Mouse (Mus musculus) hindbrain, embryonic 12.5 days (tissue): ENCODE measurements around the gene Aif1l. TPM values are rescaled to one million over a fixed set of nuclear protein-coding genes. Genes with fewer than 3 reads are reported as not detected.

Experiments
- ATAC-seq: fragments of 200-750 bp; cut with Nextera tagmentation; 2 replicates; pipeline ENCODE4 v1.8.0; 2017; ENCODE audit warnings: moderate TSS enrichment; ENCODE audit not compliant: low FRiP score
- H3K27ac ChIP-seq: fragments of 300-500 bp; sonication (generic); 2 replicates; pipeline ENCODE4 v1.5.1; 2016; ENCODE audit warnings: mild to moderate bottlenecking
- H3K27me3 ChIP-seq: fragments of 300-500 bp; sonication (generic); 2 replicates; pipeline ENCODE4 v1.6.1; 2016; ENCODE audit warnings: mild to moderate bottlenecking
- H3K36me3 ChIP-seq: fragments of 300-500 bp; sonication (generic); 2 replicates; pipeline ENCODE4 v1.6.1; 2016; ENCODE audit warnings: mild to moderate bottlenecking
- H3K4me1 ChIP-seq: fragments of 300-500 bp; sonication (generic); 2 replicates; pipeline ENCODE4 v1.6.1; 2016
- H3K4me2 ChIP-seq: fragments of 300-500 bp; sonication (generic); replicated peaks from 2 replicates; pipeline ENCODE4 v1.6.1; 2016; ENCODE audit warnings: mild to moderate bottlenecking
- H3K4me3 ChIP-seq: fragments of 300-500 bp; sonication (generic); 2 replicates; pipeline ENCODE4 v1.5.1; 2016; ENCODE audit warnings: mild to moderate bottlenecking
- H3K9ac ChIP-seq: fragments of 300-500 bp; sonication (generic); 2 replicates; pipeline ENCODE4 v1.6.1; 2016; ENCODE audit warnings: mild to moderate bottlenecking, moderate library complexity
- H3K9me3 ChIP-seq: fragments of 300-500 bp; sonication (generic); replicated peaks from 2 replicates; pipeline ENCODE4 v1.6.1; 2016; ENCODE audit warnings: mild to moderate bottlenecking
- WGBS: fragments of 180-500 bp; shearing (Covaris S2); methylation state at CpG from one replicate; pipeline ENCODE4 v1.1.7; 2016; 5-methylcytosine and 5-hydroxymethylcytosine counted together
- polyA plus RNA-seq: library from polyadenylated mRNA; unstranded; fragments of >200 nt; fragmentation: Nextera tagmentation; extraction: Ambion mirVana; gene quantifications from 2 replicates; pipeline ENCODE4 v1.2.1, GENCODE M21; 2016

The Aif1l gene
- polyA plus RNA-seq, 1 experiment from 2014 or later = 58.0 TPM

DNA sequence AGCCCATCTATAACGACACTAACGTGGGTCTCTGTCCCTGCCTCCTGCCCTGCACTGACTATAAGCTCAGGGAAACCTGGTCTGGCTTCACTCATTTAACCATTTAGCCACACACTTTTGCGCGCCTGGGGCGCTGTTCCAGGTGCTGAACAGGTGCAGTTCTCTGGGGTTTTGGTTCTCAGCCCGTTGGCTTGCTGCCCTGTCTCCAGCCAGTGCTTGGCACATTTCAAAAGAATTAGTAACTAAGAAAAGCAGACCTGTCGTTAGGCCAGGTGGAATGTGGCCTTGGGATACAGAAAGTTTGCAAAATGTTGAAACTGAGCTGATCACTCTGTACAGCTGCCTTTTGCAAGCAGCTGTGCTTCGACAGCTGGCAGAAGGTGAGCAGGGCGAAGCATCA lies 25.1 kb upstream of the Aif1l start:
- no peaks in the 10 kb centered on the region for H3K36me3 ChIP-seq
- peaks cover 6% of the 10 kb centered on the region; the same call in 1 of the 2 replicates for H3K27me3 ChIP-seq
- WGBS = 32% methylated on average over 9 of the region's 9 CpGs
- ATAC-seq = no peak
- no peak overlapping the region for H3K27ac ChIP-seq
- no peaks in the 10 kb centered on the region for H3K4me1 ChIP-seq
- H3K4me2 ChIP-seq = no peak overlapping the region
- no peak overlapping the region for H3K4me3 ChIP-seq
- no peaks in the 10 kb centered on the region for H3K9me3 ChIP-seq
- H3K9ac ChIP-seq = no peak overlapping the region

DNA sequence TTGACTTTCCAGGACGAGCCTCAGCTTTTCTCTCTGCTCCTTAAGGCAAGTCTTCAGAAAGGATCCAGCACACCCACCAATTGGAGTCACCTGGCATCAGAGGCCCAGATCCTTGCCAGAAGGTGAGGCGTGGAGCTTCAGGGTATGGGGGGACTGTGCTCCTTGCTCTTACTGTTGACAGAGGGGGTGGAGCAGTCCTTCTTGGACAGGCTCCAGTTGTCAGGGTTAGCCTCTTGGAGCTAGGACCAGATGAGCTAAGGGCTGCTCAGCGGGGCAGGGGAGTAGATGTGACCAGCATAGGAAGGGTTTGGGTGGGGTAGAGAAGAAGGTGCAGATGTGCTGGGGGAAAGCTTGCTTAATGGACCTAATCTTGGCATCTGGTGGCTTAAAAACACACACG lies 24.0 kb upstream of the Aif1l start:
- WGBS = 71% methylated on average over 4 of the region's 4 CpGs
- no peak overlapping the region for H3K27ac ChIP-seq

DNA sequence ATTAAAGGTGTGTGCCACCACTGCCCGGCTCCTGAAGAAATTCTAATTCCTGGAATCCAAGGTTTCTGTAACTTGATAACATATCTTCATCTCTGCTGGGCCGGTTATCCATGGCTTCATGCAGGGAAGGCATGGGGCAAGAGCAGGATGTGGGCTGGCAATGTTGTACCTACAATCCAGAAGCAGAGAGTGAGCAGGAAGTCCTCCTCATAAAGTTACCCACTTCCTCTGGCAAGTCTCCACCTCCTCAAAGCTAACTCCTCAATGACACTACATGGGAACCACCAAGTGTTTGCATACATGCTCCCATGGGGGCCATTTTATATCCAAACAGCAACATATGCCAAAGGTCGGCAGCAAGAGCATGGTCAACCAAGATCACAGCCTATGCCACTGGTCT lies 20.3 kb upstream of the Aif1l start:
- Histone ChIP-seq H3K36me3 (no peaks in the 10 kb centered on the region), H3K27me3 (0 out of 2 replicates have a peak, but pooled peaks cover under 1% of the 10 kb centered on the region), H3K9me3 (no peaks in the 10 kb centered on the region), H3K27ac (no peak overlapping the region), H3K4me2 (no peak overlapping the region), H3K4me1 (0 out of 2 replicates have a peak, but pooled peaks cover under 1% of the 10 kb centered on the region), H3K4me3 (no peak overlapping the region), H3K9ac (no peak overlapping the region)
- WGBS = 89% methylated on average over 3 of the region's 3 CpGs
- ATAC-seq = no peak

More for the DNA sequence above, 24.0 kb upstream of the Aif1l start:
- no peaks in the 10 kb centered on the region for H3K4me1 ChIP-seq
- no peaks in the 10 kb centered on the region for H3K9me3 ChIP-seq
- H3K27me3 ChIP-seq = 0 out of 2 replicates have a peak, but pooled peaks cover 6% of the 10 kb centered on the region
- ATAC-seq = no peak
- no peak overlapping the region for H3K9ac ChIP-seq
- H3K36me3 ChIP-seq = no peaks in the 10 kb centered on the region
- no peak overlapping the region for H3K4me2 ChIP-seq
- no peak overlapping the region for H3K4me3 ChIP-seq

DNA sequence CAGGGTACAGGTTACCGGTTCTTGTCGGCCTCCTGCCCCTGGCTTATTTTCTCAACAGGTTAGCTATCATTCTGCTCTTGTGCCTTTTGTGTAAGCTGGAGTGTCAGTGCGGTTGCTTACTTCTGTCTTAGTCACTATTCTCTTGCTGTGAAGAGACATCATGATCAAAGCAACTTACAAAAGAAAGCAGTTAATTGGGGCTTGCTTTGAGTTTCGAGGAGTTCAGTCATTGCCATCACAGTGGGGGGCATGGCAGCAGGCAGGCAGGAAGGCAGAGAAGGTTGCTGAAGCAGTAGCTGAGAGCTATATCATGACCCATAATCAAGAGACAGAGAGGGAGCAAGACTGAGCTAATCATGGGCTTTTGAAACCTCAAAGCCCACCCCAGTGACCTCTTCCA lies 15.4 kb upstream of the Aif1l start:
- 32% methylated on average over 4 of the region's 4 CpGs for WGBS
- no peaks in the 10 kb centered on the region for H3K27me3 ChIP-seq
- peaks cover 2% of the 10 kb centered on the region; the same call in 1 of the 2 replicates for H3K4me1 ChIP-seq
- H3K27ac ChIP-seq = no peak overlapping the region
- no peak overlapping the region for H3K4me3 ChIP-seq
- no peak for ATAC-seq
- no peak overlapping the region for H3K9ac ChIP-seq
- H3K9me3 ChIP-seq = no peaks in the 10 kb centered on the region
- H3K4me2 ChIP-seq = no peak overlapping the region
- no peaks in the 10 kb centered on the region for H3K36me3 ChIP-seq

DNA sequence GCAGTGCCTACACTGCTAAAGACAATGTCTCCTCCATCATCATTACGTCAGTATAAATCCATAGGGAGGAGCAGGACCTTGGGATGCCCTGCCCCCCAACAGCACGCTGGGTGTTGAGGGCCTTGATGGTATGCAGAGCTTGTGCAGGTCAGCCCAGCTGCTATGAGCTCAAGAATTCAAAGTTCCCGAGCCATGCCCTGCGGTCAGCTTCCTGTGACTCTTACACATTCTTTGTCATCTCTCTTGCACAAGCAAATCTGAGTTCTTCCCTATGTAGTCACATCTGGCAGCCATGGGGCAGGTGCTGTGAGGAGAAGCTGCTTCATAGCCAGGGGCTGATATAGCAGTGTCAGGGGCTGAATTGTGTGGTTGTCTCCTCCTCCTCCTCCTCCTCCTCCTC lies 14.9 kb upstream of the Aif1l start:
- Histone ChIP-seq H3K27ac (no peak overlapping the region), H3K36me3 (no peaks in the 10 kb centered on the region), H3K4me1 (peaks cover 2% of the 10 kb centered on the region; the same call in 1 of the 2 replicates), H3K9me3 (no peaks in the 10 kb centered on the region), H3K4me3 (no peak overlapping the region), H3K4me2 (no peak overlapping the region), H3K9ac (no peak overlapping the region), H3K27me3 (no peaks in the 10 kb centered on the region)
- no peak for ATAC-seq
- 48% methylated on average over 4 of the region's 4 CpGs for WGBS

DNA sequence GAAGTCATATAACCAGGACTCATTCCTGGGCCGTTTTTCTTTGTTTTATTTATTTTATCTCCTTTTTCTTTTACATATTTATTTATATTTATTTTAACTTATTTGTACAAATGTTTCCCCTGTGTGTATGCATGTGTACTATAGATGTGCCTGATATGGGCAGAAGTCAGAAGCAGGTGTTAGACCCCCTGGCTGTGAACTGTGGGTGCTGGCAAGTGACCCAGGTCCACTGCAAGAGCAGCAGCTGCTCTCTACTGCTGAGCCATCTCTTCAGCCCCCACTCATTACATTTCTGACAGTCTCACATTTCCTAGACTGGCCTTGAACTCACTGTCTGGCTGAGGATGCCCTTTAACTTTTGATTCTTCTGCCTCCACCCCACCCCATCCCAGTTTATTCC lies 11.6 kb upstream of the Aif1l start:
- ATAC-seq = no peak
- H3K9me3 ChIP-seq = no peaks in the 10 kb centered on the region
- H3K27me3 ChIP-seq = no peaks in the 10 kb centered on the region
- no peak overlapping the region for H3K4me3 ChIP-seq
- no peaks in the 10 kb centered on the region for H3K36me3 ChIP-seq
- H3K4me1 ChIP-seq = peaks cover 2% of the 10 kb centered on the region; the same call in 1 of the 2 replicates
- H3K9ac ChIP-seq = no peak overlapping the region
- no peak overlapping the region for H3K27ac ChIP-seq
- H3K4me2 ChIP-seq = no peak overlapping the region
- WGBS = 95% methylated on average over 1 of the region's 1 CpGs

DNA sequence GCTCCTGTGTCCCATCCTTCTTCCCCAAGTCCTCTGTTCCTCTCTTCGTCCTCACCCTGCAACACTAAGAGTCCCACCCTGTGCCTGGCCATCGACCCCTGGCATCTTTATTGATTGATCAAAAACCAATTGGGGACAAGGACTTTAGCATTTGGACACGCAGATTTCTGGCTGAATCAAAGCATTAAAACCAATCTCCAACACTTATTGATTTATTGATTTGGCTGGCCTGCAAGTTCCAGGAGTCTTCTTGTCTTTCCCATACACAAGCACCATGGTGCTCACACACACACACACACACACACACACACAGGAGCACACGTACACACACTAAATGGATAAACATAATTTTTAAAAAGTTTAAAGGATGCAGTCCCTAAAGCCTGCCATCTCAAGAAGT lies 6.9 kb upstream of the Aif1l start:
- Histone ChIP-seq H3K27me3 (no peaks in the 10 kb centered on the region), H3K27ac (no peak overlapping the region), H3K4me3 (no peak overlapping the region), H3K4me2 (no peak overlapping the region), H3K9me3 (no peaks in the 10 kb centered on the region), H3K4me1 (no peaks in the 10 kb centered on the region), H3K9ac (no peak overlapping the region), H3K36me3 (no peaks in the 10 kb centered on the region)
- WGBS = 76% methylated on average over 4 of the region's 4 CpGs
- ATAC-seq = no peak

DNA sequence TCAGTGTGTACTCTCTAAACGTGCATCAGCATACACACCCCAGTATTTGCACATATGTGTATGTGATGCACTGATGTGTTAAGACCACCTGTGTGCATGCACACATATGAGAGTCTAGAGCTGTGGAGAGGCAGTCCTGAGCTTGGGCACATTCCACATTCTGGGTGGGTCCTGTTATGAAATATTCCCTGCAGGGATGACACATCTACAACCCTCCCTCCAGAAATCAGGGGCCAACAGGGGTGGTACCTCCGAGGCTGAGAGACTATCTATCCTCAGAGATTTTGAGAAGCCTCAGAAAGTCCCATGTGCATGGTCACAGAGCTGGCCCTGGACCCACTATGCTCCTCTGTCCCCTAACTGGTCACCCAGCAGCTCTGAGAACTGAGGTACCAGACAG lies 4.4 kb upstream of the Aif1l start:
- WGBS = 76% methylated on average over 2 of the region's 2 CpGs
- ATAC-seq = no peak
- H3K4me2 ChIP-seq = no peak overlapping the region
- no peaks in the 10 kb centered on the region for H3K36me3 ChIP-seq
- H3K9ac ChIP-seq = no peak overlapping the region
- no peaks in the 10 kb centered on the region for H3K9me3 ChIP-seq
- H3K27ac ChIP-seq = no peak overlapping the region
- no peak overlapping the region for H3K4me3 ChIP-seq
- peaks cover 7% of the 10 kb centered on the region for H3K4me1 ChIP-seq
- H3K27me3 ChIP-seq = peaks cover 12% of the 10 kb centered on the region; the same call in 1 of the 2 replicates

DNA sequence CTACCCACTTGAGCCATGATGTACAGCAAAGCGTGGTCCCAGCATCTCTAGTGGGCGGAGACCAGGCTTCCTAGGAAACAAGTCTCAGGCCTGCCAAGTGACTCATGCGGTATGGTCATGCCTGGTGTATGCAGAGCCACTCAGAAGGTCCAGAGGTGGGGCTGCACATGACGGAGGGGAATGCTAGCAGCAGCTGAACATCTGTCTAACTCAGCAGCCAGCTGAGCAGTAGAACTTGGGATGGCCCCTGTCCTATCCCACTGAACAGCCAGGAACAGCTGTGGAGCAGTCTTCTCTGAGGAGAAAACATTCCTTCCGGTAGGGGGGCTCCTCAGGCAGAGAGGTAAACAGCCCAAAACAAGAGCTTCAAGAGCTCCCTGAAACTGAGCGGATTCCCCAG lies 1.5 kb upstream of the Aif1l start:
- H3K9ac ChIP-seq = no peak overlapping the region
- H3K9me3 ChIP-seq = no peaks in the 10 kb centered on the region
- 75% methylated on average over 6 of the region's 6 CpGs for WGBS
- H3K36me3 ChIP-seq = no peaks in the 10 kb centered on the region
- H3K27me3 ChIP-seq = peaks cover 17% of the 10 kb centered on the region; the same call in 1 of the 2 replicates
- H3K4me2 ChIP-seq = no peak overlapping the region
- H3K27ac ChIP-seq = no peak overlapping the region
- ATAC-seq = no peak
- peaks cover 27% of the 10 kb centered on the region for H3K4me1 ChIP-seq
- H3K4me3 ChIP-seq = no peak overlapping the region

DNA sequence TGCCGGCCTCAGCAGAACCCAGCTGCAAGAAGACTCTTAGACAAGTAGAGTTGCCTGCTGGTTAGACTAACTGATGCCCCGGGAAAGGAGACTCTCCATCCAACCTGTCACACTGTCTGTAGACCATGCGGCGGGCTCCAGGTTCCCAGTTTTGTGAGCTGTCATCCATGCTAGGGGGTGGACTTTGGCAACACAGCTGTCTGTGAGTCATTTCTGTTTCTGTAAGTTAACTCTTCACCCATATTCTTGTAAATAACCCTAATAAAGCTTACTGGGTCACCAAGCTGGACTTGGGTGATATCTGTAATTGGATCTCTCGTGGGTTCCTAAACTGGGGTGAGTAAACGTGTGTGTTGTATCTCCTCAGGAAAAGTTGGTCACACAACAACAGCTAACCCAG lies 1.1 kb upstream of the Aif1l start:
- Histone ChIP-seq H3K4me1 (peaks cover 29% of the 10 kb centered on the region), H3K27ac (no peak overlapping the region), H3K4me2 (no peak overlapping the region), H3K4me3 (no peak overlapping the region), H3K9me3 (no peaks in the 10 kb centered on the region), H3K36me3 (0 out of 2 replicates have a peak, but pooled peaks cover 3% of the 10 kb centered on the region), H3K9ac (no peak overlapping the region), H3K27me3 (peaks cover 17% of the 10 kb centered on the region; the same call in 1 of the 2 replicates)
- no peak for ATAC-seq
- WGBS = 74% methylated on average over 6 of the region's 6 CpGs

DNA sequence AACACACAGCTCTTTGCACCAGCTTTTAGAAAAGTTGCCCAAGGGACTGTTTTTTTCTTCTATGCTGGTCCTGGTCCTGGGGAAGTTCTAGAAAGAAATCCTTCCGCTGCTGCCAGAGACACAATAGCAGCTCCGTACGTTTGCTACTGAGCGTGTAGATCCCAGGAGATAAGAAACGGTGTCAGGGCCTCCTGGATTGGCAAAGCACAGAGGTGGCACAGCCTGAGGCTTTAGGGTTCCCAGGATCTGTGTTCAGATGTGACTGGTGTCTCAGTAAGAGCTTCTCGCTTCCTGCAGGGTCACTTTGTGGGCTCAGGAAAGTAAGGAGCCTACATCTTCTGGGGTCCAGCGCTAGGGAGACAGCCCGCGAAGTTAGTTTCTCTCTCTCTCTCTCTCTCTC lies 1.0 kb downstream of the Aif1l start:
- peaks cover 30% of the 10 kb centered on the region for H3K4me1 ChIP-seq
- no peaks in the 10 kb centered on the region for H3K9me3 ChIP-seq
- WGBS = 25% methylated on average over 9 of the region's 9 CpGs
- 0 out of 2 replicates have a peak, but pooled peaks cover 4% of the 10 kb centered on the region for H3K36me3 ChIP-seq
- H3K27me3 ChIP-seq = peaks cover 17% of the 10 kb centered on the region; the same call in 1 of the 2 replicates
- H3K4me3 ChIP-seq = peak overlapping the region; percentile 67
- peak overlapping the region; percentile 98 for H3K4me2 ChIP-seq
- no peak for ATAC-seq
- no peak overlapping the region for H3K27ac ChIP-seq
- H3K9ac ChIP-seq = peak overlapping the region; percentile 74

DNA sequence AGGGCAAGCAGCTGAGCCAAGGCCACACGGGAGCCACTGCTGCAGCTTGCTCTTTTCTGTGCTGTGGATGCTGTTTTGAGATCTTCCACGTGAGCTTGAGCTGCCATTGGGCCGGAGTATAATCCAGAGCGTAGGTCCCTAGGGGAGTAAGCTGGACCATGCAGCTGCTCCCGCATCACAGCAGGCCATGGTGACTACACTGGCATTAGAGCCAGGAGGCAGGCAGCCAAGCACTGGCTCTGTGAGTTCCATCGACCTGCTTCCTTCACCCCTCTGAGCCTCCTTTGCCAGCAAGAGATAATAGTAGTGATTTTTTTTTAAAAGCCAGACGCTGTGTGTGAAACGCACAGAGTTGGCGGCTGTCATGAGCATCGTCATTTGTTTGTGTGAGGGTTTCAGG lies 2.3 kb downstream of the Aif1l start:
- peaks cover 17% of the 10 kb centered on the region; the same call in 1 of the 2 replicates for H3K27me3 ChIP-seq
- H3K4me3 ChIP-seq = no peak overlapping the region
- no peaks in the 10 kb centered on the region for H3K9me3 ChIP-seq
- no peak overlapping the region for H3K9ac ChIP-seq
- no peak for ATAC-seq
- 0 out of 2 replicates have a peak, but pooled peaks cover 4% of the 10 kb centered on the region for H3K36me3 ChIP-seq
- WGBS = 91% methylated on average over 10 of the region's 10 CpGs
- H3K4me1 ChIP-seq = peaks cover 30% of the 10 kb centered on the region
- no peak overlapping the region for H3K27ac ChIP-seq
- no peak overlapping the region for H3K4me2 ChIP-seq

DNA sequence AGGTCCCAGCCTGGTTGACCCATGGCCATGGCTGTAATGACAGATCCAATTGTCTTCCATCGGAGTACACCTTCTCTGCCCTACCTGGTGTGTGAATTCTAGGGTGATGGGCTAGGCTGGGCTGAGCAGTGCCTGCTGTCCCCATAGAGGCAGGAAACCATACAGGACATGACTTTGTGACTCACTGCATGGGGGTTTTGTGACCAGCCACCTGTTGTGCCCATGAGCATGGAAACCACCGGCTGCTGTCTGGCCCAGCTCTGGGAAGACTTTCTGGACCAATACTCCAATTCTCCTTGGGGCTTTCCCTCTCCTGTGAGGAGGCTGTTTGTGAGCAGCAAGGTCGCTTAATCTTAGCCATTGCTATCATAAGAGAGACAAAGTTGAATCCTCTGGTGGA lies 2.8 kb downstream of the Aif1l start:
- H3K9me3 ChIP-seq = no peaks in the 10 kb centered on the region
- WGBS = 95% methylated on average over 3 of the region's 3 CpGs
- no peak for ATAC-seq
- H3K27ac ChIP-seq = no peak overlapping the region
- no peak overlapping the region for H3K9ac ChIP-seq
- H3K36me3 ChIP-seq = 0 out of 2 replicates have a peak, but pooled peaks cover 7% of the 10 kb centered on the region
- no peak overlapping the region for H3K4me2 ChIP-seq
- peaks cover 30% of the 10 kb centered on the region for H3K4me1 ChIP-seq
- H3K4me3 ChIP-seq = no peak overlapping the region
- H3K27me3 ChIP-seq = peaks cover 17% of the 10 kb centered on the region; the same call in 1 of the 2 replicates
